Mouse (Mus musculus) limb, embryonic 11.5 days (tissue): ENCODE data around the gene Map4k3. TPM values are rescaled to one million over a fixed set of nuclear protein-coding genes. Genes with fewer than 3 reads are reported as not detected.

Source experiments
- ATAC-seq: fragments of 200-750 bp; cut with Nextera tagmentation; 2 replicates; pipeline ENCODE4 v1.8.0; 2017; ENCODE audit warnings: low read depth; ENCODE audit not compliant: insufficient number of reproducible peaks, low FRiP score, low TSS enrichment
- DNase-seq: peaks from one replicate; pipeline ENCODE4 v3.0.0-alpha.2; 2015; ENCODE audit warnings: low spot score
- H3K27ac ChIP-seq: fragments of 300-500 bp; sonication (generic); replicated peaks from 2 replicates; pipeline ENCODE4 v1.5.1; 2014; ENCODE audit warnings: low read depth, mild to moderate bottlenecking, low read length
- H3K27me3 ChIP-seq: fragments of 300-500 bp; sonication (generic); 2 replicates; pipeline ENCODE4 v1.6.1; 2014; ENCODE audit warnings: mild to moderate bottlenecking, low read length, mixed read lengths; ENCODE audit not compliant: control insufficient read depth, insufficient read depth
- H3K36me3 ChIP-seq: fragments of 300-500 bp; sonication (generic); 2 replicates; pipeline ENCODE4 v1.6.1; 2014; ENCODE audit warnings: mild to moderate bottlenecking, low read length, moderate library complexity, mixed read lengths; ENCODE audit not compliant: control insufficient read depth, insufficient read depth
- H3K4me1 ChIP-seq: fragments of 300-500 bp; sonication (generic); 2 replicates; pipeline ENCODE4 v1.6.1; 2014; ENCODE audit warnings: low read length, mixed read lengths; ENCODE audit not compliant: control insufficient read depth, insufficient read depth
- H3K4me2 ChIP-seq: fragments of 300-500 bp; sonication (generic); 2 replicates; pipeline ENCODE4 v1.6.1; 2014; ENCODE audit warnings: low read depth, mild to moderate bottlenecking, moderate library complexity; ENCODE audit not compliant: severe bottlenecking
- H3K4me3 ChIP-seq: fragments of 300-500 bp; sonication (generic); 2 replicates; pipeline ENCODE4 v1.5.1; 2014; ENCODE audit warnings: low read depth, low read length
- H3K9ac ChIP-seq: fragments of 300-500 bp; sonication (generic); 2 replicates; pipeline ENCODE4 v1.6.1; 2014; ENCODE audit warnings: mild to moderate bottlenecking, low read length
- H3K9me3 ChIP-seq: fragments of 300-500 bp; sonication (generic); 2 replicates; pipeline ENCODE4 v1.6.1; 2016; ENCODE audit warnings: low read length; ENCODE audit not compliant: control insufficient read depth
- WGBS: fragments of 180-500 bp; shearing (Covaris S2); extraction: QIAGEN DNeasy Blood & Tissue Kit; methylation state at CpG from one replicate; pipeline ENCODE4 v1.1.7; 2014; 5-methylcytosine and 5-hydroxymethylcytosine counted together
- polyA plus RNA-seq: library from polyadenylated mRNA; unstranded; fragments of >200 nt; fragmentation: Nextera tagmentation; extraction: Ambion mirVana; gene quantifications from 2 replicates; pipeline ENCODE4 v1.2.1, GENCODE M21; 2014

Gene Map4k3
- polyA plus RNA-seq, 1 experiment from 2014 or later = 33.7 TPM

- no peak for ATAC-seq
- no peak for DNase-seq
- Histone ChIP-seq H3K4me1 (no peaks in the 10 kb centered on the region), H3K27me3 (no peaks in the 10 kb centered on the region), H3K9me3 (no peaks in the 10 kb centered on the region), H3K36me3 (no peaks in the 10 kb centered on the region), H3K4me2 (no peak overlapping the region), H3K4me3 (no peak overlapping the region), H3K9ac (no peak overlapping the region), H3K27ac (no peak overlapping the region)
- WGBS = 93% methylated on average over 3 of the region's 3 CpGs
Observed at GRCm38 (mm10) chr17:80631028-80631427, 97.3 kb downstream of the Map4k3 start.

- Histone ChIP-seq H3K4me2 (no peak overlapping the region), H3K4me1 (no peaks in the 10 kb centered on the region), H3K27me3 (no peaks in the 10 kb centered on the region), H3K36me3 (no peaks in the 10 kb centered on the region), H3K9me3 (no peaks in the 10 kb centered on the region), H3K27ac (no peak overlapping the region), H3K9ac (no peak overlapping the region), H3K4me3 (no peak overlapping the region)
- ATAC-seq (no peak), DNase-seq (no peak)
Observed at GRCm38 (mm10) chr17:80624979-80625378, 103.3 kb downstream of the Map4k3 start.

GRCm38 (mm10) chr17:80621691-80622090, 106.6 kb downstream of the Map4k3 start:
- no peak overlapping the region for H3K4me3 ChIP-seq
- H3K9ac ChIP-seq = no peak overlapping the region
- no peaks in the 10 kb centered on the region for H3K9me3 ChIP-seq
- no peaks in the 10 kb centered on the region for H3K4me1 ChIP-seq
- H3K36me3 ChIP-seq = no peaks in the 10 kb centered on the region
- H3K4me2 ChIP-seq = no peak overlapping the region
- no peak for DNase-seq
- no peak for ATAC-seq
- no peak overlapping the region for H3K27ac ChIP-seq
- H3K27me3 ChIP-seq = no peaks in the 10 kb centered on the region
- WGBS = 88% methylated on average over 4 of the region's 4 CpGs

- Histone ChIP-seq H3K27ac (no peak overlapping the region), H3K4me2 (no peak overlapping the region), H3K9ac (no peak overlapping the region), H3K36me3 (no peaks in the 10 kb centered on the region), H3K27me3 (no peaks in the 10 kb centered on the region), H3K9me3 (no peaks in the 10 kb centered on the region), H3K4me1 (no peaks in the 10 kb centered on the region), H3K4me3 (no peak overlapping the region)
- no peak for ATAC-seq
- 67% methylated on average over 5 of the region's 5 CpGs for WGBS
- DNase-seq = peak; percentile 72
Observed at GRCm38 (mm10) chr17:80620786-80621423, 107.4 kb downstream of the Map4k3 start.

GRCm38 (mm10) chr17:80619556-80619955, 108.7 kb downstream of the Map4k3 start:
- peaks cover 4% of the 10 kb centered on the region; the same call in 1 of the 2 replicates for H3K36me3 ChIP-seq
- no peaks in the 10 kb centered on the region for H3K4me1 ChIP-seq
- no peaks in the 10 kb centered on the region for H3K9me3 ChIP-seq
- no peak for DNase-seq
- WGBS = 92% methylated on average over 13 of the region's 13 CpGs
- H3K4me2 ChIP-seq = no peak overlapping the region
- H3K27me3 ChIP-seq = no peaks in the 10 kb centered on the region
- no peak overlapping the region for H3K4me3 ChIP-seq
- no peak overlapping the region for H3K9ac ChIP-seq
- H3K27ac ChIP-seq = no peak overlapping the region
- no peak for ATAC-seq

GRCm38 (mm10) chr17:80618890-80619289, 109.4 kb downstream of the Map4k3 start:
- Histone ChIP-seq H3K4me3 (no peak overlapping the region), H3K9me3 (no peaks in the 10 kb centered on the region), H3K36me3 (peaks cover 6% of the 10 kb centered on the region; the same call in 1 of the 2 replicates), H3K9ac (no peak overlapping the region), H3K27me3 (no peaks in the 10 kb centered on the region), H3K4me2 (no peak overlapping the region), H3K27ac (no peak overlapping the region), H3K4me1 (no peaks in the 10 kb centered on the region)
- no peak for DNase-seq
- 84% methylated on average over 5 of the region's 5 CpGs for WGBS
- no peak for ATAC-seq

- DNase-seq (no peak), ATAC-seq (no peak)
- no peaks in the 10 kb centered on the region for H3K4me1 ChIP-seq
- peaks cover 31% of the 10 kb centered on the region for H3K36me3 ChIP-seq
- no peak overlapping the region for H3K4me2 ChIP-seq
- no peaks in the 10 kb centered on the region for H3K27me3 ChIP-seq
- WGBS = 94% methylated on average over 6 of the region's 6 CpGs
- no peak overlapping the region for H3K27ac ChIP-seq
- peaks cover 3% of the 10 kb centered on the region; the same call in 1 of the 2 replicates for H3K9me3 ChIP-seq
- H3K4me3 ChIP-seq = no peak overlapping the region
- no peak overlapping the region for H3K9ac ChIP-seq
Observed at GRCm38 (mm10) chr17:80603806-80604205, 124.5 kb downstream of the Map4k3 start.

GRCm38 (mm10) chr17:80603079-80603625, 125.1 kb downstream of the Map4k3 start:
- H3K4me2 ChIP-seq = no peak overlapping the region
- 94% methylated on average over 19 of the region's 19 CpGs for WGBS
- DNase-seq (no peak), ATAC-seq (no peak)
- H3K27me3 ChIP-seq = no peaks in the 10 kb centered on the region
- H3K36me3 ChIP-seq = peaks cover 27% of the 10 kb centered on the region
- H3K9me3 ChIP-seq = peaks cover 3% of the 10 kb centered on the region; the same call in 1 of the 2 replicates
- no peak overlapping the region for H3K9ac ChIP-seq
- H3K4me1 ChIP-seq = no peaks in the 10 kb centered on the region
- no peak overlapping the region for H3K4me3 ChIP-seq
- H3K27ac ChIP-seq = no peak overlapping the region
